Mouse (Mus musculus): ENCODE results near the gene Gper1. TPM values are rescaled to one million over a fixed set of nuclear protein-coding genes. Genes with fewer than 3 reads are reported as not detected.
A peak's percentile ranks its signal among the peaks of the same experiment; 100 is the strongest.

Gper1 gene
- total and polyA plus RNA-seq, 3 experiments = 0.07 to 0.15 TPM; not detected in 1

GRCm38 (mm10) chr5:139382760-139383159, 40.2 kb upstream of the Gper1 start (continued):
- TF ChIP-seq GATA1 (IDR thresholded peaks at IDR 0.05; ENCODE audit: low read depth, low read length) (peak; percentile 84), RAD21 (IDR thresholded peaks at IDR 0.05; ENCODE audit: low read depth, low read length) (no peak), JUND (IDR thresholded peaks at IDR 0.05; ENCODE audit: low read depth, low read length) (no peak), ZNF384 (IDR thresholded peaks at IDR 0.05; ENCODE audit: low read depth, low read length) (peak; percentile 39; the same call in 1 of the 2 replicates), TBP (IDR thresholded peaks at IDR 0.05; ENCODE audit: low read depth, low read length) (no peak; the same call in 1 of the 2 replicates), NELFE (IDR thresholded peaks at IDR 0.05; ENCODE audit: low read depth, low read length) (peak; percentile 65), ZC3H11A (IDR thresholded peaks at IDR 0.05; ENCODE audit: low read depth, low read length) (no peak), USF2 (IDR thresholded peaks at IDR 0.05; ENCODE audit: borderline replicate concordance in 1 of 2, insufficient read depth in 1 of 2, low read depth in 1 of 2, low read length in 2 of 2) (no peak), RCOR1 (IDR thresholded peaks at IDR 0.05; ENCODE audit: low read depth, low read length) (peak; percentile 37; the same call in 1 of the 2 replicates)

DNA sequence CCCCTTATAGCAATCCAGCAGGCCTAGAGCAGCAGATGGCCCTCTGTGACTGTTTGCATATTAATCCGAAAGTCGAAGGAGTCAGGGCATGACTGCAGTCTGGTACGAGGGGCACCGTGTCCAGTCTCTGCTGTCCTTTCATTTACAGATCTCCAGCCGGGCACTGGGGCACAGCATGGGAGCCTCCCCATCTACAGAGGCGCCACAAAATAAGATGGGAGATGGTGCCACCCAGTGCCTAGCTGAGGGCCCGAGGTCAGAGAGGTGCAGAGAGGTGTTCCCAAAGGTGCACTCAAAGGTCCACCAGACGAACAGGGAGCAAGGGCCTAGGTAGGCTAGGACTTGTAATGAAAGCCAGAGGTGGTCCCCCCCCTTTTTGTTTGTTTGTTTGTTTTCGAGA, 39.7 kb upstream of the Gper1 start:
- peak overlapping the region; percentile 98 for H3K27ac ChIP-seq (ENCODE audit: control insufficient read depth, low read depth, low read length)

GRCm38 (mm10) chr5:139384531-139384930, 38.4 kb upstream of the Gper1 start:
- no peak for DNase-seq (ENCODE audit: low read depth, low spot score)
- TF ChIP-seq JUND (IDR thresholded peaks at IDR 0.05; ENCODE audit: low read depth, low read length) (no peak), RCOR1 (IDR thresholded peaks at IDR 0.05; ENCODE audit: low read depth, low read length) (no peak), ETS1 (IDR thresholded peaks at IDR 0.05; ENCODE audit: low read depth, low read length) (no peak), CHD1 (IDR thresholded peaks at IDR 0.05; ENCODE audit: low read depth, low read length) (no peak), POLR2AphosphoS2 (IDR thresholded peaks at IDR 0.05; ENCODE audit: low read length) (no peak), MEF2A (IDR thresholded peaks at IDR 0.05; ENCODE audit: extremely low read depth, insufficient replicate concordance, low read depth, low read length, poor library complexity, severe bottlenecking) (no peak), ZMIZ1 (IDR thresholded peaks at IDR 0.05; ENCODE audit: low read depth, low read length) (no peak), NELFE (IDR thresholded peaks at IDR 0.05; ENCODE audit: low read depth, low read length) (no peak), MYB (IDR thresholded peaks at IDR 0.05; ENCODE audit: low read depth, low read length) (no peak)
- Histone ChIP-seq H3K9me3 (replicated peaks; ENCODE audit: insufficient read depth, low read length) (no peaks in the 10 kb centered on the region), H3K4me1 (ENCODE audit: control insufficient read depth in 1 of 2, insufficient read depth in 2 of 2, low read length in 2 of 2) (peaks cover 32 to 56% of the 10 kb centered on the region in 2 experiments), H3K27me3 (ENCODE audit: control insufficient read depth in 1 of 2, insufficient read depth in 2 of 2, low read length in 2 of 2) (no peaks in the 10 kb centered on the region), H3K36me3 (ENCODE audit: control insufficient read depth in 1 of 2, insufficient read depth in 2 of 2, low read length in 2 of 2) (peaks cover 0 to 44% of the 10 kb centered on the region in 2 experiments; a peak in 2 of 4 replicates), H3K9ac (ENCODE audit: control insufficient read depth, low read depth, low read length, poor library complexity, severe bottlenecking) (no peak overlapping the region), H3K79me2 (ENCODE audit: control insufficient read depth, insufficient read depth, low read length, poor library complexity) (peaks cover 16% of the 10 kb centered on the region), H3K27ac (ENCODE audit: control insufficient read depth, low read depth, low read length) (no peak overlapping the region), H3K4me3 (ENCODE audit: control insufficient read depth in 1 of 2, insufficient read depth in 1 of 2, low read depth in 2 of 2, low read length in 2 of 2) (no peak overlapping the region)

More for the DNA sequence above, 39.7 kb upstream of the Gper1 start:
- H3K9me3 ChIP-seq (replicated peaks; ENCODE audit: insufficient read depth, low read length) = no peaks in the 10 kb centered on the region
- H3K36me3 ChIP-seq (ENCODE audit: control insufficient read depth in 1 of 2, insufficient read depth in 2 of 2, low read length in 2 of 2) = peaks cover 0 to 43% of the 10 kb centered on the region in 2 experiments; a peak in 2 of 4 replicates
- peaks cover 25 to 48% of the 10 kb centered on the region in 2 experiments for H3K4me1 ChIP-seq (ENCODE audit: control insufficient read depth in 1 of 2, insufficient read depth in 2 of 2, low read length in 2 of 2)
- H3K9ac ChIP-seq (ENCODE audit: control insufficient read depth, low read depth, low read length, poor library complexity, severe bottlenecking) = peak overlapping the region; percentile 65
- peak overlapping the region; percentile 16 to 27; a peak in 2 of 4 replicates for H3K4me3 ChIP-seq (ENCODE audit: control insufficient read depth in 1 of 2, insufficient read depth in 1 of 2, low read depth in 2 of 2, low read length in 2 of 2)
- no peak for DNase-seq (ENCODE audit: low read depth, low spot score)
- TF ChIP-seq RAD21 (IDR thresholded peaks at IDR 0.05; ENCODE audit: low read depth, low read length) (no peak), MAZ (IDR thresholded peaks at IDR 0.05; ENCODE audit: low read depth, low read length) (peak; percentile 15; the same call in 1 of the 2 replicates), GATA1 (IDR thresholded peaks at IDR 0.05; ENCODE audit: low read depth, low read length) (no peak), MYC (IDR thresholded peaks at IDR 0.05; ENCODE audit: low read depth, low read length) (no peak)
- H3K79me2 ChIP-seq (ENCODE audit: control insufficient read depth, insufficient read depth, low read length, poor library complexity) = peaks cover 16% of the 10 kb centered on the region
- H3K27me3 ChIP-seq (ENCODE audit: control insufficient read depth in 1 of 2, insufficient read depth in 2 of 2, low read length in 2 of 2) = no peaks in the 10 kb centered on the region
